Mouse (Mus musculus) hindbrain, embryonic 16.5 days (tissue): Measurements from ENCODE around the gene Il11ra1. TPM values are rescaled to one million over a fixed set of nuclear protein-coding genes. Genes with fewer than 3 reads are reported as not detected.

Experiments
- ATAC-seq: fragments of 200-750 bp; cut with Nextera tagmentation; 2 replicates; pipeline ENCODE4 v1.8.0; 2017; ENCODE audit warnings: moderate TSS enrichment, moderate library complexity
- H3K27ac ChIP-seq: fragments of 300-500 bp; sonication (generic); 2 replicates; pipeline ENCODE4 v1.5.1; 2014; ENCODE audit warnings: low read depth, mild to moderate bottlenecking, control low read depth, low read length, moderate library complexity
- H3K27me3 ChIP-seq: fragments of 300-500 bp; sonication (generic); replicated peaks from 2 replicates; pipeline ENCODE4 v1.6.1; 2014; ENCODE audit warnings: low read length; ENCODE audit not compliant: control insufficient read depth, insufficient read depth
- H3K36me3 ChIP-seq: fragments of 300-500 bp; sonication (generic); 2 replicates; pipeline ENCODE4 v1.6.1; 2014; ENCODE audit warnings: mild to moderate bottlenecking, low read length, moderate library complexity, mixed read lengths; ENCODE audit not compliant: control insufficient read depth, insufficient read depth
- H3K4me1 ChIP-seq: fragments of 300-500 bp; sonication (generic); 2 replicates; pipeline ENCODE4 v1.6.1; 2014; ENCODE audit warnings: low read depth, low read length; ENCODE audit not compliant: control insufficient read depth, insufficient read depth
- H3K4me2 ChIP-seq: fragments of 300-500 bp; sonication (generic); 2 replicates; pipeline ENCODE4 v1.6.1; 2014; ENCODE audit warnings: mild to moderate bottlenecking, low read length, control low read depth, moderate library complexity
- H3K4me3 ChIP-seq: fragments of 300-500 bp; sonication (generic); 2 replicates; pipeline ENCODE4 v1.5.1; 2014; ENCODE audit warnings: mild to moderate bottlenecking, low read length, control low read depth, moderate library complexity
- H3K9ac ChIP-seq: fragments of 300-500 bp; sonication (generic); 2 replicates; pipeline ENCODE4 v1.6.1; 2014; ENCODE audit warnings: low read depth, mild to moderate bottlenecking, control low read depth, low read length, moderate library complexity
- H3K9me3 ChIP-seq: fragments of 300-500 bp; sonication (generic); 2 replicates; pipeline ENCODE4 v1.6.1; 2014; ENCODE audit warnings: mild to moderate bottlenecking, low read length, moderate library complexity; ENCODE audit not compliant: control insufficient read depth
- WGBS: fragments of 180-500 bp; shearing (Covaris S2); extraction: QIAGEN DNeasy Blood & Tissue Kit; methylation state at CpG from one replicate; pipeline ENCODE4 v1.1.7; 2014; 5-methylcytosine and 5-hydroxymethylcytosine counted together
- polyA plus RNA-seq: library from polyadenylated mRNA; unstranded; fragments of >200 nt; fragmentation: Nextera tagmentation; extraction: Ambion mirVana; gene quantifications from 2 replicates; pipeline ENCODE4 v1.2.1, GENCODE M21; 2015

Il11ra1 gene
- polyA plus RNA-seq, 1 experiment from 2014 or later: 46.6 TPM

GRCm38 (mm10) chr4:41712421-41713196 is 12.8 kb downstream of the Il11ra1 start:
- Histone ChIP-seq H3K27ac (peak overlapping the region; percentile 63), H3K4me1 (peaks cover 33% of the 10 kb centered on the region), H3K4me2 (peak overlapping the region; percentile 80), H3K4me3 (peak overlapping the region; percentile 77), H3K9me3 (no peaks in the 10 kb centered on the region), H3K27me3 (no peaks in the 10 kb centered on the region), H3K36me3 (peaks cover 6% of the 10 kb centered on the region), H3K9ac (peak overlapping the region; percentile 90)
- 36% methylated on average over 31 of the region's 31 CpGs for WGBS
- peak; percentile 18 for ATAC-seq

DNA sequence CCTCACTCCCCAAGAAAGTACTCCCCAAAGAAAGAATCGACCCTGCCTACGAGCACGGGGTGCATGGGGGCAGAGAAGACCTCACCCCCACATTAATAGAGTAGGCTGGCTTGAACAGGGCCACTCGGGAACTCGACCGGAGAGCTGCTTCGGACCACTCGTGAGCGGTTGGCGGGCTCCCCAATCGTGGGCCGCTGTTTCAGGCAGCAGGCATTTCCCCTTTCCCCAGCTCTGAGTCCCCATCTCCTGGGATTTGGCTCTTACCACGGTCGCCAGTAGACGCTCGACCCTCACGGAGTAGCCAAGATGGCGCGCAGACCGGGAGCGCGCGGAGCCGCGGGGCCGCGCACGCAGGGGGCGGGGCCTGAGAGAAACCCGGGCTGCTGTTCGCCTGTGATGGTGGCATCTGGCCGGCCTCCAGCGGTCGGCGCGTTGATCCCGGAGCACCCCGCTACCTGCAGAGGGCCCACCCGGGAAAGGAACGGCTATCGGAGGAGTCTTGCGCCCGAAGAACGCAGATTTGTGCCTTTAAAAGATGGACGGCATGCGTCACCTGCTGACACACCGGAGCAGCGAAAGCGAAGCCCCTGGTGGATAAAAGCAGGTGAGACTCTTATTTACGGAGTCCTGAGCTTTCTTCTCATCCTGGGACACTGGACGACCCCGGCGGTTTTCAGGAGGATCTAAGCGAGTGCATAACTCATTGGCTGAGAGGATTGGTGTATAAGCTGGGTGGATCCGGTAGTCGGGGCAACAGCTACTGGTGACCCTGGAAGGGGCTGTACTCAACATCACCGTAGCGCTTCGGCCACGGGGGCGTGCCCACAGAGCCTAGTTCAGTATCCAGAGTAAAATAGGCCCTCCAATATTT is 13.6 kb downstream of the Il11ra1 start, which contains the start of gene Rpp25l:
TSS of gene Rpp25l (minus strand) at position 338 of the 871 bp plus-strand sequence.
- Histone ChIP-seq H3K36me3 (peaks cover 11% of the 10 kb centered on the region), H3K27me3 (no peaks in the 10 kb centered on the region), H3K27ac (peak within 1 kb of the TSS; percentile 63), H3K4me3 (peak within 1 kb of the TSS; percentile 77), H3K4me2 (peak within 1 kb of the TSS; percentile 80), H3K9ac (peak within 1 kb of the TSS; percentile 90), H3K4me1 (peaks cover 27% of the 10 kb centered on the region), H3K9me3 (no peaks in the 10 kb centered on the region)
- ATAC-seq: peak; percentile 79
- under 1% methylated on average over 61 of the region's 61 CpGs for WGBS

GRCm38 (mm10) chr4:41714276-41714675 is 14.5 kb downstream of the Il11ra1 start:
- ATAC-seq: 0 out of 2 replicates have a peak, but pooled peaks have one; percentile 16
- no peaks in the 10 kb centered on the region for H3K9me3 ChIP-seq
- peak overlapping the region; percentile 80 for H3K4me2 ChIP-seq
- WGBS: 13% methylated on average over 8 of the region's 8 CpGs
- no peaks in the 10 kb centered on the region for H3K27me3 ChIP-seq
- peaks cover 27% of the 10 kb centered on the region for H3K4me1 ChIP-seq
- H3K36me3 ChIP-seq: peaks cover 17% of the 10 kb centered on the region
- peak overlapping the region; percentile 77 for H3K4me3 ChIP-seq
- H3K9ac ChIP-seq: 0 out of 2 replicates have a peak overlapping the region, but pooled peaks have one; percentile 24
- 0 out of 2 replicates have a peak overlapping the region, but pooled peaks have one; percentile 15 for H3K27ac ChIP-seq

DNA sequence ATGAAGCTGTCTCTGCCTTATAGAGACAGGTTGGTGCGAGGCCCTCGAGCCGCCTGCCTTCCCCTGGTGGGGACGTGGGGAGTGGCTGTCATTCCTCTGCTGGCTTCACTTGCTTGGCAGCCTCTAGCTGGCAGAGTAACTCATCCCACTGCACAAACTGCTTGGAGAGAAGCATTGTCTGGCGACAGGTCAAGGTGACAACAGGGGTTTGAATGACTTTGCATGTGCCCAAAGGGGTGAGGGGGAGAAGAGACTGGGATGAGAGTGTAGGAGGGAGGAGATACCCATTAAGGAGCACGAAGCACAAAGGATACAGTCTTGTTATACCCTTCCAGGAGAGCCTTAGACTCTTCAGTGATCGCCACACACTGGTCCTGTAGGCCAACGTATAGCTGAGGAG is 15.3 kb downstream of the Il11ra1 start:
- ATAC-seq: no peak
- Histone ChIP-seq H3K27ac (no peak overlapping the region), H3K4me3 (no peak overlapping the region), H3K9ac (no peak overlapping the region), H3K27me3 (no peaks in the 10 kb centered on the region), H3K9me3 (no peaks in the 10 kb centered on the region), H3K36me3 (peaks cover 21% of the 10 kb centered on the region), H3K4me2 (no peak overlapping the region), H3K4me1 (peaks cover 27% of the 10 kb centered on the region)
- 75% methylated on average over 8 of the region's 8 CpGs for WGBS

GRCm38 (mm10) chr4:41715596-41715995 is 15.8 kb downstream of the Il11ra1 start:
- WGBS: 81% methylated on average over 5 of the region's 5 CpGs
- peaks cover 23% of the 10 kb centered on the region for H3K36me3 ChIP-seq

GRCm38 (mm10) chr4:41716834-41717233 is 17.0 kb downstream of the Il11ra1 start:
- H3K4me3 ChIP-seq: no peak overlapping the region
- peaks cover 21% of the 10 kb centered on the region for H3K4me1 ChIP-seq
- no peak for ATAC-seq
- H3K4me2 ChIP-seq: no peak overlapping the region
- no peak overlapping the region for H3K9ac ChIP-seq
- 67% methylated on average over 6 of the region's 6 CpGs for WGBS
- peaks cover 23% of the 10 kb centered on the region for H3K36me3 ChIP-seq
- no peak overlapping the region for H3K27ac ChIP-seq
- H3K9me3 ChIP-seq: no peaks in the 10 kb centered on the region
- no peaks in the 10 kb centered on the region for H3K27me3 ChIP-seq

More at GRCm38 (mm10) chr4:41715596-41715995, 15.8 kb downstream of the Il11ra1 start:
- ATAC-seq: no peak
- Histone ChIP-seq H3K9ac (no peak overlapping the region), H3K27ac (no peak overlapping the region), H3K4me2 (no peak overlapping the region), H3K9me3 (no peaks in the 10 kb centered on the region), H3K4me3 (no peak overlapping the region), H3K27me3 (no peaks in the 10 kb centered on the region), H3K4me1 (peaks cover 27% of the 10 kb centered on the region)

- H3K4me2 ChIP-seq: peak within 1 kb of the TSS; percentile 94
- peaks cover 17% of the 10 kb centered on the region for H3K4me1 ChIP-seq
- H3K27ac ChIP-seq: peak within 1 kb of the TSS; percentile 63
- peak within 1 kb of the TSS; percentile 94 for H3K9ac ChIP-seq
- H3K4me3 ChIP-seq: peak within 1 kb of the TSS; percentile 95
- H3K27me3 ChIP-seq: peaks cover 25% of the 10 kb centered on the region
- H3K36me3 ChIP-seq: peaks cover 17% of the 10 kb centered on the region; the same call in 1 of the 2 replicates
- no peaks in the 10 kb centered on the region for H3K9me3 ChIP-seq
- 0% methylated on average over 27 of the region's 27 CpGs for whole genome bisulfite sequencing
- ATAC-seq: peak; percentile 97
Measured at GRCm38 (mm10) chr4:41722918-41723351, 23.1 kb downstream of the Il11ra1 start, which contains the start of gene Dctn3. Gene Dctn3 (minus strand): TSS chr4:41723170.

DNA sequence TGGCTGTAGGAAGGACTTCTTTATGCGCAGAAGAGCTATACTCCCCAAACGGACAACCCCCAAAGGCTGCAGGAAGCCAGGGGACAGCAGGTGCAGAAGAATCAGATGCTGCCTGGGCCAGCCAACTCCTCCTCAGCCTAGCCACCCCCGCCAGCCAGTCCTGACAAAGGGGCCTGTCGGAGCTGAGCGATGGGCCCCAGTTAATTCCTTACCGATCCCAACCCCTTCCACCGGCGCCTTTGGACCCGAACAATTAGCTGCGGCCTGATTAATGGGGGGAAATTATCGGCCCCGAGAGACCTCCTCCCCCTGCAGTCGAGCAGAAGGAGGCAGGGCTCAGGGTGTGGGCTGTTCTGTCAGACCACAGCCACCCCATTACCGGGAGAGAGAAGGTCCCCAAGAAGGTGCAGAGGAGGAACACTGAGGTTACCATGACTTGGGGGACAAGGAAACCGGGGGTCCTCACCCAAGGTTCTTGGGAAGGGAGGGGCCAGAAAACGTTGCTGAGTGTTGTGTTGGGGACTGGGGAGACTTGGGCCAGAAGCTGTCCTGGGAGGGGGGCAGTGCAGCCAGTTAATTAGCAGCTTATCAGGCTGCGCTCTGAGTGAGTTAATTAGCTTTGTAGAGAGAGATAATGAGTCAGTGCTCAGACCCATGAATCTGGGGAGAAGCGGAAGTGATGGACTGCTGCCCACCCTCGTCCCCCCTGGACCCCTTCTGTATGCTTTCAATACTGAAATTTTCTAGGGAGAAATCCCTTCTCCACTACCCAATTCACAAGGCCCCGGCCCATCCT is 27.2 kb downstream of the Il11ra1 start:
- WGBS: 11% methylated on average over 20 of the region's 20 CpGs
- H3K9me3 ChIP-seq: no peaks in the 10 kb centered on the region
- H3K27ac ChIP-seq: no peak overlapping the region
- no peak overlapping the region for H3K4me3 ChIP-seq
- peaks cover 45% of the 10 kb centered on the region for H3K27me3 ChIP-seq
- H3K4me1 ChIP-seq: peaks cover 21% of the 10 kb centered on the region
- no peak overlapping the region for H3K9ac ChIP-seq
- H3K4me2 ChIP-seq: no peak overlapping the region
- ATAC-seq: no peak
- H3K36me3 ChIP-seq: no peaks in the 10 kb centered on the region
